Mouse (Mus musculus) heart, embryonic 11.5 days (tissue): ENCODE data around the gene Chaf1b. TPM values are rescaled to one million over a fixed set of nuclear protein-coding genes. Genes with fewer than 3 reads are reported as not detected.

Source experiments
- polyA plus RNA-seq: library from polyadenylated mRNA; unstranded; fragments of >200 nt; fragmentation: Nextera tagmentation; extraction: Ambion mirVana; gene quantifications from 2 replicates; pipeline ENCODE4 v1.2.1, GENCODE M21; 2014

The Chaf1b gene
- polyA plus RNA-seq, 1 experiment from 2014 or later = 62.3 TPM

Other genes with a start within 250 kb of the Chaf1b start
- gene Cbr3, start 200.7 kb upstream of the Chaf1b start, polyA plus RNA-seq = 0.25 and 0.36 TPM in 2 replicates
- gene Dop1b, start 172.0 kb upstream of the Chaf1b start, polyA plus RNA-seq = 5.6 and 6.3 TPM in 2 replicates
- 22.8 and 25.3 TPM in 2 replicates for gene Morc3, start 51.8 kb upstream of the Chaf1b start, polyA plus RNA-seq
- 0.13 TPM in 1 of 2 replicates, not detected in the other for gene Cldn14, start 124.9 kb downstream of the Chaf1b start, polyA plus RNA-seq
- 0.17 TPM in 1 of 2 replicates, not detected in the other for gene Sim2, start 201.0 kb downstream of the Chaf1b start, polyA plus RNA-seq